Mouse (Mus musculus): Measurements from ENCODE around the gene Cog5. TPM values are rescaled to one million over a fixed set of nuclear protein-coding genes. Genes with fewer than 3 reads are reported as not detected.

The Cog5 gene
- polyA plus RNA-seq, 1 experiment from 2014 or later = 27.4 TPM

DNA sequence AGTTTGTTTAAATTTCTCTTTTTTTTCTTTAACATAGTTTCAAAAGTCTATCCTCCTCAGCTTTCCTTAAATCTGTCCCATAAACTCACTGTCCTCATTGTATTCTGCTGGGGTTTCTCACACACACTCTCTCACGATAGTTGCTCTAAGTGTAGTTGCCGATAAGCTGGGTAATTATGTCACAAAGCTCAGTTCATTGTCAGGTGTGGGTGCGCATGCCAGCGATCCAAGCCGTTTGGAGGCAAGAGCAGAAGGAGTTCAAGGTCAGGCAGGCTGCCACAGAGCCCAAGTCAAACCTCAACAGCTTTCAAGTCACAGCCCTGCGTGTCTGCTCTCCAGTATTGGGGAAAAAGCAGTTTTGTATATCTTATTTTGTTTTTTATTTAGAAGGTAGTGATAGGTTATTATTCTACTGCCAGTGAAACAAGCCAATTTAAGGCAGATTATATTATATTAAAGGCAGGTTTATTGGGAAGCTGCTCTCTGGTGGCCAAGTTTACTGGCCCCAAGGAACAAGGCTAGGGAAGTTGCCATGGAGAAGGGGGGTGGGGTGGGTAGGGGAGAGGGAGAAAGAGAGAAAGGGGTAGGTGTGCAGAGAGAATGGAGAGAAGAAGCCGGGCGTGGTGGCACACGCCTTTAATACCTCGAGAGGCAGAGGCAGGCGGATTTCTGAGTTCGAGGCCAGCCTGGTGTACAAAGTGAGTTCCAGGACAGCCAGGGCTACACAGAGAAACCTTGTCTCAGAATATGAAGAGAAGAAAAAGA lies 71.0 kb downstream of the Cog5 start:
- Histone ChIP-seq H3K27ac (no peak overlapping the region), H3K4me3 (ENCODE audit: inconsistent target) (no peak overlapping the region), H3K79me2 (ENCODE audit: inconsistent target) (no peaks in the 10 kb centered on the region), H3K36me3 (ENCODE audit: inconsistent target) (no peaks in the 10 kb centered on the region)
- WGBS (ENCODE audit: missing documents) = 98% methylated on average over 12 of the region's 12 CpGs

DNA sequence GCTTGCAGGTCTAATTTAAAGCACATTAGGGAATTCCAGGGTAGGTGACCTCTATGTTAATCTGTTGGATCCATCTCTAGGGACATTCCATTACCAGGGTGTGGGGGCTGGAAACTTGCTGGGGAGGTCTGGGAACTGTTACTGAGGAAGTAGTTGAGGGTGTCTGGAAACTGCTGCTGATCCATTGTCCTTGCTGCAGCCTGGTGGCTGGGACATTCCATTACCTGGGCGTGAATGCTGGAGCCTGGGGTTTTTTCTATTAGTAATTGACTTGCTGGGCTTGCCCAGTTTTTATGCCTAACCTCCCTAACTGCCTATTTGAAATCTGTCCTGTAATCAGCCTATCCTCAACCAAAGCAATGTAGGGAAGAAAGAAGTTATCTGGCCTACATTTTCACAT lies 72.0 kb downstream of the Cog5 start:
- H3K36me3 ChIP-seq (ENCODE audit: inconsistent target) = no peaks in the 10 kb centered on the region
- H3K4me3 ChIP-seq (ENCODE audit: inconsistent target) = no peak overlapping the region
- 100% methylated on average over 1 of the region's 1 CpGs for WGBS (ENCODE audit: missing documents)
- H3K79me2 ChIP-seq (ENCODE audit: inconsistent target) = no peaks in the 10 kb centered on the region
- no peak overlapping the region for H3K27ac ChIP-seq

DNA sequence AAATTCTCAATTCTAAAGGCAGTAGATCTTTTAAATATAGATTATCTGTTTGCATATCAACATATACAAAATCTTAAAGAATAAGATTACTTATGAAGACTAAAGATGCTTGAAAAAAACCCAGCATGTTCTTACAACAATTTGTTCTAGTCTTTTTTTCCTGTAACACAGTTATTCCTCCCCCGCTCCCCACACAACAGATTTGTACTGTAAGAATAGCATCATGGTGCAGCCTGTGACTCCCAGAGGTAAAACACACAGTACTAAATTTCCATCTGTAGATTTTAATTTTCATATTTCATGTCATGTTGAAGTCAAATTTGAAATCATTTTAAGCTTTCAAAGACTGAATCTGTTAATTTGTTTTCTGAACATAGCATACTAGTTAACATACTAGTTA lies 75.5 kb downstream of the Cog5 start:
- Histone ChIP-seq H3K36me3 (ENCODE audit: inconsistent target) (no peaks in the 10 kb centered on the region), H3K79me2 (ENCODE audit: inconsistent target) (no peaks in the 10 kb centered on the region), H3K4me3 (ENCODE audit: inconsistent target) (no peak overlapping the region), H3K27ac (no peak overlapping the region)
- 92% methylated on average over 1 of the region's 1 CpGs for WGBS (ENCODE audit: missing documents)

DNA sequence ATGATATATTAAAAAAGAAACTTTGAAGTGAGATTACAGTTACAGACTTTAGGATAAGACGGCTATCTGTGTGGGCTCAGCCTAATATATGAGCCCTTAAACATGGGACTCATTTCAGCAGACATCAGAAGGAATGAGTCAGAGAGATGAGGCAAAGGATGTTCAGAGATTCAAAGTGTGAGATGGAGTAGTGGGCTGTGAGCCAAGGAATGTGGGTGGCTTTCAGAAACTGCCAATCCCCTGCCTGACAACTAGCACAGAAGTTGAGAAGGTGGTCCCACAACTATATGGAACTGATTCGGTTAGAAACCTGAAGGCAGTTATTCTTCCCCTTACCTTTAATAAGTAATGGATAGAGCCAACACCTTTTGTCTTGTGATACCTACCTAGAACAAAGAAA lies 79.9 kb downstream of the Cog5 start:
- no peak overlapping the region for H3K4me3 ChIP-seq (ENCODE audit: inconsistent target)
- WGBS (ENCODE audit: missing documents) = 100% methylated on average over 2 of the region's 2 CpGs
- H3K36me3 ChIP-seq (ENCODE audit: inconsistent target) = no peaks in the 10 kb centered on the region
- no peaks in the 10 kb centered on the region for H3K79me2 ChIP-seq (ENCODE audit: inconsistent target)
- no peak overlapping the region for H3K27ac ChIP-seq

GRCm38 (mm10) chr12:31747301-31747700 lies 92.6 kb downstream of the Cog5 start:
- H3K36me3 ChIP-seq (ENCODE audit: inconsistent target) = no peaks in the 10 kb centered on the region
- WGBS (ENCODE audit: missing documents) = 97% methylated on average over 8 of the region's 8 CpGs
- H3K79me2 ChIP-seq (ENCODE audit: inconsistent target) = no peaks in the 10 kb centered on the region
- no peak overlapping the region for H3K27ac ChIP-seq
- no peak overlapping the region for H3K4me3 ChIP-seq (ENCODE audit: inconsistent target)

DNA sequence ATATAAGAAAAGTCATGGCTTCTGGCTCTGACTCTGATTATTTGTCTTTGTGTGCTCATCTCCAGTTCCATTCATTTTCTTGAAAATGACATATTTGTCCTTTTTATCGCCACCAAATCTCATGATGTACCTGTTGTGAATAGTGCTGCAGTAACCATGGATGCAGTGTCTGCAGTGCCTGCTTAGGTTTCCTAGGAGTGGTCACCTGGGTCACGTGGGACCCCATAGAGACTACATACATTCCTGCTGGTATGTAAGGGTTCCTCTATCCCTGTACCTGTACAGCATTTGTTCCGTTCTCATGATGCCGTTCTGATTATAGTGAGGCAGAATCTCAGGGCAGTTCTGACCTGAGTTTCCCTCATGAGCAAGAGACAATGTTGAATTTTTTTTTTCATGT lies 95.2 kb downstream of the Cog5 start:
- Histone ChIP-seq H3K27ac (no peak overlapping the region), H3K4me3 (ENCODE audit: inconsistent target) (no peak overlapping the region), H3K79me2 (ENCODE audit: inconsistent target) (no peaks in the 10 kb centered on the region), H3K36me3 (ENCODE audit: inconsistent target) (no peaks in the 10 kb centered on the region)
- 98% methylated on average over 4 of the region's 4 CpGs for WGBS (ENCODE audit: missing documents)

DNA sequence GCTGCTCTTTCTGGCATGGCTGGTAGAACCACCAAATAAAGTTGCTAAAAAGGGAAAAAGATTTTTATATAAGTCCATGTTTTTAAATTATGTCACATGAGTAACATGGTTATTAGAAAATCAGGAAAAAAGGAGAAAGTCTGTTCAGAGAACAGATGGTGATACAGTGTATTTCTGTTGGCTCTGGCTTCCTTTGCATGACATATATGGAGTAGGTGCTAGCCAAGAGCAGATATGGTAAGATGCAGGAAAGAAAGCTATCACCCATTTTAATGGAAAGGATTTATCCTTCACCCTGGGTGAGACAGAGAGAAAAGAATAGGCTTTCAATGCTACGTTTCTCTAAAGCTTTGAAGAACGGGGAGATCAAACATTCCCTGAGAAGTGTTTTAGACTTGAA lies 99.8 kb downstream of the Cog5 start:
- Histone ChIP-seq H3K36me3 (ENCODE audit: inconsistent target) (no peaks in the 10 kb centered on the region), H3K27ac (no peak overlapping the region), H3K79me2 (ENCODE audit: inconsistent target) (no peaks in the 10 kb centered on the region), H3K4me3 (ENCODE audit: inconsistent target) (no peak overlapping the region)
- WGBS (ENCODE audit: missing documents) = 95% methylated on average over 2 of the region's 2 CpGs

DNA sequence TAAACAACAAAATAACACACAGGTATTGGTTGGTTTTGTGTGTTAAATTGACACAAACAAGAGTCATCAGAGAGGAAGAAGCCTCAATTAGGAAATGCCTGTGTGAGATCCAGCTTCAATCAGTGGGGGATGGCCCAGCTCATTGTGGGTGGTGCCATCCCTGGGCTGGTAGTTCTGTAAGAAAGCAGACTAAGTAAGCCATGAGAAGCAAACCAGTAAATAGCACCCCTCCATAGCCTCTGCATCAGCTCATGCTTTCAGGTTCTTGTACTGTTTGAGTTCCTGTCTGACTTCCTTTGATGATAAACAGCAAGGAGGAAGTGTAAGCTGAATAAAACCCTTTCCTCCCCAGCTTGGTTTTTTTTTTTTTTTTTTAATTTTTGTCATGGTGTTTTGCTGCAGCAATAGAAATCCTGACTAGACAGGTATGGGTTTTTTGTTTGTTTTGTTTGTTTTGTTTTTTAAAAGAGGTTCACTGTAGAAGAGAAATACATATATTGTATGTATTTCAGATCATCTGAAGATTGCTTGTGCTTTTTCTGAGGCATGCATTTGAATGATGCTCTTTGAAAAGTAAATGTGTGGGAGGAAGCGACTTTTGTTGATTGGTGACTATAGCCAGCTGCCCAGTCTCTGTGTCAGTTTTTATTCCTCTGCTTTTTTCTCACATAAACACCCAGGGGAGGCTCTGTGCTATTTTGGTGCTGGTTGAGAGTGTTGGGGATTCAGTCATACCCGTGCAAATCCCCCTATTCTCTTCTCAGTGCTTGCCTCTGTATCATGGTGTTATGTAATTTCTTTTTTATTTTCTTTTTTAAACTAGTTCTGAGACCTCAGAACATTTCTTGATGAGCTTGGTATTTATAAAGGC lies 101.5 kb downstream of the Cog5 start:
- no peaks in the 10 kb centered on the region for H3K36me3 ChIP-seq (ENCODE audit: inconsistent target)
- WGBS (ENCODE audit: missing documents) = 84% methylated on average over 2 of the region's 2 CpGs
- H3K4me3 ChIP-seq (ENCODE audit: inconsistent target) = no peak overlapping the region
- H3K27ac ChIP-seq = no peak overlapping the region
- H3K79me2 ChIP-seq (ENCODE audit: inconsistent target) = no peaks in the 10 kb centered on the region

DNA sequence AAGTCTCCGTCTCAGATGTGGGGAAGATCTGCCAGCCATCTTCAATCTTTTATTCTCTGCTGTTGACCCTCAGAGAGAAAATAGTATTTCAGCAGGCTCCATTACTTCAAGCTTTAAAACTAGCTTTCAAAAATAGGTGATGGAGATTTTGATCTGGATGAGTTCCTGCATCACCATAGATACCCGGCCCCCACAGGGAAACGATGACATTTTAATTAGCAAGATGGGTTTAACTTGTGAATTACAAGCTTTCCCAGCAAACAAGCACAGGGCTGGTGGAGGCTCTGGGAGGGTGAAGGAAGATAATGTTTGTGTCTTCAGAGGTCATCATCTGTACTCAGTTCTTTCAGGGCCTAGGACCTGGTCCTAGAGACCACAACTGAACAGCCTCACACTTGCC lies 118.9 kb downstream of the Cog5 start:
- H3K36me3 ChIP-seq (ENCODE audit: inconsistent target) = no peaks in the 10 kb centered on the region
- no peak overlapping the region for H3K27ac ChIP-seq
- H3K79me2 ChIP-seq (ENCODE audit: inconsistent target) = no peaks in the 10 kb centered on the region
- H3K4me3 ChIP-seq (ENCODE audit: inconsistent target) = no peak overlapping the region
- 93% methylated on average over 3 of the region's 3 CpGs for WGBS (ENCODE audit: missing documents)

- no peaks in the 10 kb centered on the region for H3K36me3 ChIP-seq (ENCODE audit: inconsistent target)
- WGBS (ENCODE audit: missing documents) = 91% methylated on average over 1 of the region's 1 CpGs
- no peak overlapping the region for H3K27ac ChIP-seq
- H3K4me3 ChIP-seq (ENCODE audit: inconsistent target) = no peak overlapping the region
- H3K79me2 ChIP-seq (ENCODE audit: inconsistent target) = no peaks in the 10 kb centered on the region
Measured at GRCm38 (mm10) chr12:31784291-31784690, 129.6 kb downstream of the Cog5 start.

- WGBS (ENCODE audit: missing documents) = 94% methylated on average over 3 of the region's 3 CpGs
- H3K79me2 ChIP-seq (ENCODE audit: inconsistent target) = no peaks in the 10 kb centered on the region
- H3K27ac ChIP-seq = no peak overlapping the region
- H3K36me3 ChIP-seq (ENCODE audit: inconsistent target) = no peaks in the 10 kb centered on the region
- no peak overlapping the region for H3K4me3 ChIP-seq (ENCODE audit: inconsistent target)
Measured at GRCm38 (mm10) chr12:31788530-31788929, 133.9 kb downstream of the Cog5 start.

GRCm38 (mm10) chr12:31806410-31807154 lies 151.9 kb downstream of the Cog5 start:
- no peak overlapping the region for H3K27ac ChIP-seq
- H3K4me3 ChIP-seq (ENCODE audit: inconsistent target) = no peak overlapping the region
- H3K36me3 ChIP-seq (ENCODE audit: inconsistent target) = no peaks in the 10 kb centered on the region
- 78% methylated on average over 5 of the region's 5 CpGs for WGBS (ENCODE audit: missing documents)
- H3K79me2 ChIP-seq (ENCODE audit: inconsistent target) = no peaks in the 10 kb centered on the region

DNA sequence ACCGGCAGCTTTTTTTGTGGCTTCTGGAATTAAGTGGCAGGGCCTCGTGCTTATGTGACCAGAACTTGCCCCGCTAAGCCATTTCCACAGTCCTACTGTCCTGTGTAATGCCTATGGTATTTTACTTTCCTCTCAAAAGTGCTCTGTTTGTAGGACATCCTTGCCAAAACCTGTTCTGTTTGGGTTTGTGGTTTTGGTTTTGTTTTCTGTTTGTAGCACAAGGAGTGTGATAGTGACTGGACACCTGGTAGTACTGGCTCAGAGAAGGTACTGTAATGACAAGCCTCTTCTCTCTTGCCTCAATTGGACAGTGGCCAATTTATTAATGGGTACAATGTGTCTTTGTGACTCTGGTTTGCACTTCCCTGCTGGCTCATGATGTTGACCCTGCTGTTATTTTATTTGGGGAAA lies 163.4 kb downstream of the Cog5 start:
- 98% methylated on average over 3 of the region's 3 CpGs for WGBS (ENCODE audit: missing documents)
- Histone ChIP-seq H3K79me2 (ENCODE audit: inconsistent target) (no peaks in the 10 kb centered on the region), H3K4me3 (ENCODE audit: inconsistent target) (no peak overlapping the region), H3K36me3 (ENCODE audit: inconsistent target) (no peaks in the 10 kb centered on the region), H3K27ac (no peak overlapping the region)

GRCm38 (mm10) chr12:31819096-31819495 lies 164.4 kb downstream of the Cog5 start:
- H3K27ac ChIP-seq = no peak overlapping the region
- no peaks in the 10 kb centered on the region for H3K36me3 ChIP-seq (ENCODE audit: inconsistent target)
- no peak overlapping the region for H3K4me3 ChIP-seq (ENCODE audit: inconsistent target)
- H3K79me2 ChIP-seq (ENCODE audit: inconsistent target) = no peaks in the 10 kb centered on the region

GRCm38 (mm10) chr12:31819520-31819919 lies 164.9 kb downstream of the Cog5 start:
- 98% methylated on average over 7 of the region's 7 CpGs for WGBS (ENCODE audit: missing documents)

More at GRCm38 (mm10) chr12:31819520-31819919, 164.9 kb downstream of the Cog5 start:
- H3K27ac ChIP-seq = no peak overlapping the region
- H3K79me2 ChIP-seq (ENCODE audit: inconsistent target) = no peaks in the 10 kb centered on the region
- H3K36me3 ChIP-seq (ENCODE audit: inconsistent target) = no peaks in the 10 kb centered on the region
- no peak overlapping the region for H3K4me3 ChIP-seq (ENCODE audit: inconsistent target)
